Mouse (Mus musculus): Measurements from ENCODE around the gene Pcdh7. TPM values are rescaled to one million over a fixed set of nuclear protein-coding genes. Genes with fewer than 3 reads are reported as not detected.

The Pcdh7 gene
- polyA plus RNA-seq, 1 experiment from 2014 or later: 5.8 TPM

DNA sequence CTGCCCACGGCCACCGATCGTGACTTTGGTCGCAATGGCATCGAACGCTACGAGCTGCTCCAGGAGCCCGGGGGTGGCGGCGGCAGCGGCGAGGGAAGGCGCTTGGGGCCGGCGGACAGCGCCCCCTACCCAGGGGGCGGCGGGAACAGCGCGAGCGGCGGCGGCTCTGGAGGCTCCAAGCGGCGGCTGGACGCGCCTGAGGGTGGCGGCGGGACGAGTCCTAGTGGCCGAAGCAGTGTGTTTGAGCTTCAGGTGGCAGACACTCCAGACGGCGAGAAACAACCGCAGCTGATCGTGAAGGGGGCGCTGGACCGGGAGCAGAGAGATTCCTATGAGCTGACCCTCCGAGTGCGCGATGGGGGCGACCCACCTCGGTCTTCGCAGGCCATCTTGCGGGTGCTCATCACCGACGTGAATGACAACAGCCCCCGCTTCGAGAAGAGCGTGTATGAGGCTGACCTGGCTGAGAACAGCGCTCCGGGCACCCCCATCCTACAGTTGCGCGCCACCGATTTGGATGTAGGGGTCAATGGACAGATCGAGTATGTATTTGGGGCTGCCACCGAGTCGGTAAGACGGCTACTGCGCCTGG, 1.9 kb downstream of the Pcdh7 start:
- Histone ChIP-seq H3K4me2 (replicated peaks) (peak overlapping the region; percentile 93), H3K9me3 (no peaks in the 10 kb centered on the region), H3K4me1 (replicated peaks) (peaks cover 13% of the 10 kb centered on the region; the same call in 1 of the 2 replicates), H3K27me3 (replicated peaks) (no peaks in the 10 kb centered on the region), H3K9ac (peak overlapping the region; percentile 54), H3K36me3 (no peaks in the 10 kb centered on the region), H3K4me3 (replicated peaks) (peak overlapping the region; percentile 58), H3K27ac (no peak overlapping the region)
- no peak for ATAC-seq
- WGBS: under 1% methylated on average over 59 of the region's 59 CpGs

DNA sequence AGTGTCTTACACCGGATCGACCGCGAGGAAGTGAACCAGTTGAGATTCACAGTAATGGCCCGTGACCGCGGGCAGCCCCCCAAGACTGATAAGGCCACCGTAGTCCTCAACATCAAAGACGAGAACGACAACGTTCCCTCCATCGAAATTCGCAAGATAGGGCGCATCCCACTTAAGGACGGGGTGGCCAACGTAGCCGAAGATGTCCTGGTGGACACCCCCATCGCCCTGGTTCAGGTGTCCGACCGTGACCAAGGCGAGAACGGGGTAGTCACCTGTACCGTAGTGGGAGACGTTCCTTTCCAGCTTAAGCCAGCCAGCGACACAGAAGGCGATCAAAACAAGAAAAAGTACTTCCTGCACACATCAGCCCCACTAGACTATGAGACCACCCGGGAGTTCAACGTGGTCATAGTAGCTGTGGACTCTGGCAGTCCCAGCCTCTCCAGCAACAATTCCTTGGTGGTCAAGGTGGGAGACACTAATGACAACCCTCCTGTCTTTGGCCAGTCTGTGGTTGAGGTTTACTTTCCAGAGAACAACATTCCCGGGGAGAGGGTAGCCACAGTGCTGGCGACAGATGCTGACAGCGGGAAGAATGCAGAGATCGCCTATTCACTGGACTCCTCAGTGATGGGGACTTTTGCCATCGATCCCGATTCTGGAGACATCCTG, 2.6 kb downstream of the Pcdh7 start:
- H3K9me3 ChIP-seq: no peaks in the 10 kb centered on the region
- 8% methylated on average over 34 of the region's 34 CpGs for WGBS
- no peak for ATAC-seq
- peaks cover 13% of the 10 kb centered on the region; the same call in 1 of the 2 replicates for H3K4me1 ChIP-seq (replicated peaks)
- H3K27me3 ChIP-seq (replicated peaks): no peaks in the 10 kb centered on the region
- no peaks in the 10 kb centered on the region for H3K36me3 ChIP-seq
- H3K4me2 ChIP-seq (replicated peaks): peak overlapping the region; percentile 93
- peak overlapping the region; percentile 58 for H3K4me3 ChIP-seq (replicated peaks)
- H3K9ac ChIP-seq: peak overlapping the region; percentile 54; the same call in 1 of the 2 replicates
- H3K27ac ChIP-seq: no peak overlapping the region

DNA sequence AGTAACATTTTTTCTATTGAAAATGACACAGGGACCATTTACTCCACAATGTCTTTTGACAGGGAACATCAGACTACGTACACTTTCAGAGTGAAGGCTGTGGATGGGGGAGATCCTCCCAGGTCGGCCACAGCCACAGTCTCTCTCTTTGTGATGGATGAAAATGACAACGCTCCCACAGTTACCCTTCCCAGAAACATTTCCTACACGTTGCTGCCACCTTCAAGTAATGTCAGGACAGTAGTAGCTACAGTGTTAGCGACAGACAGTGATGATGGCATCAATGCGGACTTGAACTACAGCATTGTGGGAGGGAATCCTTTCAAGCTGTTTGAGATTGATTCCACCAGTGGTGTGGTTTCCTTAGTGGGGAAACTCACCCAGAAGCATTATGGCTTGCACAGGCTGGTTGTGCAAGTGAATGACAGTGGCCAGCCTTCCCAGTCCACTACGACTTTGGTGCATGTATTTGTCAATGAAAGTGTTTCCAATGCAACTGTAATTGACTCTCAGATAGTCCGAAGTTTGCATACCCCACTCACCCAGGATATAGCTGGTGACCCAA, 3.5 kb downstream of the Pcdh7 start:
- no peaks in the 10 kb centered on the region for H3K9me3 ChIP-seq
- peaks cover 13% of the 10 kb centered on the region; the same call in 1 of the 2 replicates for H3K4me1 ChIP-seq (replicated peaks)
- WGBS: 42% methylated on average over 8 of the region's 8 CpGs
- H3K4me3 ChIP-seq (replicated peaks): peak overlapping the region; percentile 58
- no peak overlapping the region for H3K9ac ChIP-seq
- no peak for ATAC-seq
- H3K36me3 ChIP-seq: no peaks in the 10 kb centered on the region
- H3K27ac ChIP-seq: no peak overlapping the region
- H3K27me3 ChIP-seq (replicated peaks): no peaks in the 10 kb centered on the region
- H3K4me2 ChIP-seq (replicated peaks): peak overlapping the region; percentile 93

DNA sequence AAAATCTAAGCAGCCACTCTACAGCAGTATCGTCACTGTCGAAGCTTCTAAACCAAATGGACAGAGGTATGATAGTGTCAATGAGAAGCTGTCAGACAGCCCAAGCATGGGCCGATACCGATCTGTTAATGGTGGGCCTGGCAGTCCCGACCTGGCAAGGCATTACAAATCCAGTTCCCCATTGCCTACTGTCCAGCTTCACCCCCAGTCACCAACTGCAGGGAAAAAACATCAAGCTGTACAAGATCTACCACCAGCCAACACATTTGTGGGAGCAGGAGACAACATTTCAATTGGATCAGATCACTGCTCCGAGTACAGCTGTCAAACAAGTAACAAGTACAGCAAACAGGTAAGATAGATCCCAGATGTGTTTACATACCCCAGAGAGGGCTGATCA, 4.2 kb downstream of the Pcdh7 start:
- H3K27ac ChIP-seq: no peak overlapping the region
- peak overlapping the region; percentile 93 for H3K4me2 ChIP-seq (replicated peaks)
- peaks cover 10% of the 10 kb centered on the region; the same call in 1 of the 2 replicates for H3K4me1 ChIP-seq (replicated peaks)
- WGBS: 31% methylated on average over 6 of the region's 6 CpGs
- no peaks in the 10 kb centered on the region for H3K36me3 ChIP-seq
- no peaks in the 10 kb centered on the region for H3K27me3 ChIP-seq (replicated peaks)
- 0 out of 2 replicates have a peak overlapping the region, but pooled peaks have one; percentile 7 for H3K4me3 ChIP-seq (replicated peaks)
- no peak for ATAC-seq
- H3K9ac ChIP-seq: no peak overlapping the region
- no peaks in the 10 kb centered on the region for H3K9me3 ChIP-seq

DNA sequence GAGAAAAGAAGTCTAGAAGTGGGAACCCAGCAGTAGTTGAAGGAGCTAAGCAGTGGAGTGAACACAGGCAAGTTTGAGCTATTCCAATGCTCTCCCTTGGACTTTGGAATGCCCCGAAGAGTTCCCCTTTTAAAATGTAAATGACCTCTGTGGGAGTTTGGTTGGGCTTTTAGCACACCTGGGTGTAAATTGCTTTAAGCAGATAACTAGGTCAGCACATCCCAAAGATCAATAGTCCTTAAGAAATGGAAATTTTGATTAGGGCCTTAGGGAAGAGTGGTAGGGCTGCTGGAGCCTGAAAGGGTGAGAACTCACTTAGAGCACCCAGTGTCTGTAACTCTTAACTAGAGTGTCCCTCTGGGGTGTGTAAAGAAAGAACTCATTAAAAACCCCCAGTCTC, 15.7 kb downstream of the Pcdh7 start:
- no peak for ATAC-seq
- 37% methylated on average over 1 of the region's 1 CpGs for WGBS
- Histone ChIP-seq H3K27ac (no peak overlapping the region), H3K9me3 (no peaks in the 10 kb centered on the region), H3K27me3 (replicated peaks) (no peaks in the 10 kb centered on the region), H3K4me3 (replicated peaks) (no peak overlapping the region), H3K9ac (no peak overlapping the region), H3K36me3 (no peaks in the 10 kb centered on the region), H3K4me1 (replicated peaks) (no peaks in the 10 kb centered on the region), H3K4me2 (replicated peaks) (no peak overlapping the region)

DNA sequence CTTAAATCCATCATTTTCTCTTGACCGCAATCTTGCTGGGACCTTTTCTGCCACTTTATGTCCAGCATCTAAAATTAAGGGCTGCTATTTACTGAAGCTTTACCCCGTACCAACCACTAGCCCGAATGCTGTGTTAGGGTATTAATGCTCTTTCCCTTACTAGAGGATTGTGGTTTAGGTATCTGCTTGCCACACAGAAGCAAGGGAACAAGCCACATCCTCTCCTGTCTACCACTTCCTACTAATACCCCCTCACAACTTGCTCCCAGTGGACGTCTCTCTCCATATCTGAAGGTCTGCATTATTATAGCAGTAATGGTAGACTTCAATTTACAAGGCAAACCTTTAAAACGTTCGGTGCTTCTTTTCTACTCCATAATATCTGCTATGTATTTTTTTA, 18.0 kb downstream of the Pcdh7 start:
- H3K9me3 ChIP-seq: no peaks in the 10 kb centered on the region
- no peak for ATAC-seq
- no peaks in the 10 kb centered on the region for H3K27me3 ChIP-seq (replicated peaks)
- WGBS: 83% methylated on average over 6 of the region's 6 CpGs
- no peaks in the 10 kb centered on the region for H3K36me3 ChIP-seq
- H3K4me1 ChIP-seq (replicated peaks): no peaks in the 10 kb centered on the region
- H3K27ac ChIP-seq: no peak overlapping the region
- no peak overlapping the region for H3K4me3 ChIP-seq (replicated peaks)
- no peak overlapping the region for H3K4me2 ChIP-seq (replicated peaks)
- no peak overlapping the region for H3K9ac ChIP-seq

DNA sequence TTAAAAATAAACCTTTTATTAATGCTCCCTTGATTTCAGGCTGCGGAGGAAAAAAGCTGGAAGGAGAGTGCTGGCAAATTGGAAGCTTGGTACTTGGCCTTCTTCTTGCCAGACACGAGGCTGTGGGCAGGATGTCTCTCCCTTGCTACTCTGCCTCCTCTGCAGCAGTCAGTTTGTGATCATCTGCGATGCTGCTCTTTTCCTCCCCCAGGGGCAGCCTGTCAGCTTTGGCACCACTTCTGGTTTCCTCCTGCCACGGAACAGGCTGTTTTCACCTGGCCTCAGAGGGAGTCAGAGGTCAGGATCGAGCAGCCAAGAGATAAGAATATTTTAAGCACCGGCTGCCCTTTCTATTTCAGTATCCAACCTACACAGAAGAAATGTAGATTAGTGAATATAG, 25.2 kb downstream of the Pcdh7 start:
- Histone ChIP-seq H3K27me3 (replicated peaks) (no peaks in the 10 kb centered on the region), H3K36me3 (no peaks in the 10 kb centered on the region), H3K9me3 (no peaks in the 10 kb centered on the region), H3K4me3 (replicated peaks) (no peak overlapping the region), H3K4me2 (replicated peaks) (no peak overlapping the region), H3K9ac (no peak overlapping the region), H3K4me1 (replicated peaks) (no peaks in the 10 kb centered on the region), H3K27ac (no peak overlapping the region)
- 20% methylated on average over 6 of the region's 6 CpGs for WGBS
- ATAC-seq: no peak

DNA sequence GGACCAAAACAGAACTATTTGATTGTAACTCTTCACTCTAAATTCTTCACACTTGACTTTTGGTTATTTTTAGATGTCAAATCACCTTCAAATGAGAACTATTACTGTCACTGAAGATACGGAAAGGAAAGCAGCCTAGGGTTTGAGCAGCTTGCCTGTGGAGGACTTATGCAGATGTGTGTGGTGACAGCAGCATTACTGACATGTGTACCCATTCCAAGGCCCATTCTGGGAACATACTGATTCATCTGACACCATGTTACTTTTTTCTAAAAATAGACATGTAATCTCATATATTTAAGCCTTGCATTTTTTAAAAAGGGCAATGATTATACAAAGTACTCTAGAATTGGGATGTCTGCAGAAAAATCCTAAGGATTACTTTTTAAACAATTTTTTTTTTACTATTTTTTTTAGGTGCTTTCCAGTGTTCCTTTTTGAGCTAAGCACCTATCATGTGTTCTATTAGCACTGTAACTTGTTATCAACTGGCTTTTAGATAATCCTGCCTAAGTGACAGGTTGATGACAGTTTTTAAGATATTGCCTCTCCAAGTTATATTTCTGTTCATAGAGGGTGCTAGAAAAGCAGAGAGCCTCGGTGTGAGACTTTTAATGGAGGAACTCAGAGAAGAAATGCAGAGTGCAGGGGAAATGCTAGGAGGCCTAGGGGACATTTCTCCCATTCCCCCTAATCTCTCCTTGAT, 26.3 kb downstream of the Pcdh7 start:
- Histone ChIP-seq H3K4me2 (replicated peaks) (no peak overlapping the region), H3K27me3 (replicated peaks) (no peaks in the 10 kb centered on the region), H3K9me3 (no peaks in the 10 kb centered on the region), H3K27ac (no peak overlapping the region), H3K9ac (no peak overlapping the region), H3K4me1 (replicated peaks) (no peaks in the 10 kb centered on the region), H3K4me3 (replicated peaks) (no peak overlapping the region), H3K36me3 (no peaks in the 10 kb centered on the region)
- WGBS: 73% methylated on average over 2 of the region's 2 CpGs
- ATAC-seq: no peak

DNA sequence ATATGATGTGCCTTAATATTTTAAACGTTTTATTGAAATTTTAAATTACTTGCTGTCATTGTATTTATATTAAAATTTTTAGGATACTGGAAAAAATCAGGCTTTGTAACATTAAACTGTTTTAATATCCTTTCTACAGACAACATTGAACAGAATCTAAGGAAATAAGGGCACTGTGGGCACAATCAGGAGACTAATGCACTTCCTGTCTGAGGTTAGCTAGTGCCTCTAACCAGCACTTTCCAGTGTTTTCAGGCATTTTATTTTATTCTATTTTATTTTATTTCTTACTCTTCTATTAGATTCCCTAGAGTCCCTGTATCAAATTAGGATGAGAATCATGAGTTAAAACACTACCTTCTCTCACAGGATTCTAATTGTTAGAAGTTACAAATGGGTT, 28.1 kb downstream of the Pcdh7 start:
- Histone ChIP-seq H3K9ac (no peak overlapping the region), H3K27ac (no peak overlapping the region), H3K27me3 (replicated peaks) (no peaks in the 10 kb centered on the region), H3K36me3 (no peaks in the 10 kb centered on the region), H3K4me3 (replicated peaks) (no peak overlapping the region), H3K4me2 (replicated peaks) (no peak overlapping the region), H3K9me3 (no peaks in the 10 kb centered on the region), H3K4me1 (replicated peaks) (no peaks in the 10 kb centered on the region)
- ATAC-seq: no peak
- 68% methylated on average over 1 of the region's 1 CpGs for WGBS

DNA sequence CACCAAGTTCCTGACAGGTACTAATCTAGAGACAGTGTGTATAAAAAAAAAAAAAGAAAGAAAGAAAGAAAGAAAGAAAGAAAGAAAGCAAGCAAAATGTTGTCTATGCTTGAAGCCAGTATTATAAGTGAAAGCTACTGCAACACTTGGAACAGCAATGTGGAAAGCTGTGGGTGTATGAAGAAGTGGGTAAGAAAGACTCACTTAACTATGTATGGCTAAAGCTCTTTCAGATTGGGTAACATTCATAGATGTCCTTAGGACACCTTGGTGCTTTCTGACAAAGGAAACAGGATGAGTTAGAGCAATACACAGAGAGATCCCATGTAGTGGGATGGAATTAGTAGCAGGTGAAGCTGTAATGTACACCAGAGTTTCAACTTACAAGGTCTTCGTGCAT, 32.6 kb downstream of the Pcdh7 start:
- no peak overlapping the region for H3K4me2 ChIP-seq (replicated peaks)
- H3K9ac ChIP-seq: no peak overlapping the region
- no peak for ATAC-seq
- no peaks in the 10 kb centered on the region for H3K27me3 ChIP-seq (replicated peaks)
- H3K4me3 ChIP-seq (replicated peaks): no peak overlapping the region
- WGBS: 85% methylated on average over 1 of the region's 1 CpGs
- H3K9me3 ChIP-seq: no peaks in the 10 kb centered on the region
- H3K4me1 ChIP-seq (replicated peaks): no peaks in the 10 kb centered on the region
- H3K27ac ChIP-seq: no peak overlapping the region
- H3K36me3 ChIP-seq: no peaks in the 10 kb centered on the region

DNA sequence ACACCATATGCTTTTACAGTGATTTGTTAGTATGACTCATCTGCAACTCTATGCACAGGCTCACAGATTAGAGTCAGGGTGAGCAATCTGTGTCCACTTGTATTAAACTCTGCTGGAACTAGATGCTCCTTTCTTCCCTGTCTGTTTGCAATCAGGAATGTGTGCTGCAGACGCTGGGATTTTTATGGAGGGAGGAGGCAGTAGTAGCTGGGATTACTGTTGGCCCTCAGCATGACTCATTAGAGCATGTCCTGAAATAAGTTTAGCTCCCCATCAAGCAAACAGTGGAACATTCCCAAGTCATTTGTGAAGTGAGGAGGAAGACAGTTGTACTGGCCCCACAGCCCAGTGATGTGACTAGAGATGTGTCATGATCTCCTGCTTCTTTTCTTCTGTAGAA, 38.0 kb downstream of the Pcdh7 start:
- peak; percentile 31; the same call in 1 of the 2 replicates for ATAC-seq
- Histone ChIP-seq H3K27ac (no peak overlapping the region), H3K27me3 (replicated peaks) (no peaks in the 10 kb centered on the region), H3K4me3 (replicated peaks) (no peak overlapping the region), H3K9ac (no peak overlapping the region), H3K4me1 (replicated peaks) (peaks cover 3% of the 10 kb centered on the region; the same call in 1 of the 2 replicates), H3K36me3 (no peaks in the 10 kb centered on the region), H3K9me3 (no peaks in the 10 kb centered on the region), H3K4me2 (replicated peaks) (no peak overlapping the region)
- WGBS: 6% methylated on average over 1 of the region's 1 CpGs

DNA sequence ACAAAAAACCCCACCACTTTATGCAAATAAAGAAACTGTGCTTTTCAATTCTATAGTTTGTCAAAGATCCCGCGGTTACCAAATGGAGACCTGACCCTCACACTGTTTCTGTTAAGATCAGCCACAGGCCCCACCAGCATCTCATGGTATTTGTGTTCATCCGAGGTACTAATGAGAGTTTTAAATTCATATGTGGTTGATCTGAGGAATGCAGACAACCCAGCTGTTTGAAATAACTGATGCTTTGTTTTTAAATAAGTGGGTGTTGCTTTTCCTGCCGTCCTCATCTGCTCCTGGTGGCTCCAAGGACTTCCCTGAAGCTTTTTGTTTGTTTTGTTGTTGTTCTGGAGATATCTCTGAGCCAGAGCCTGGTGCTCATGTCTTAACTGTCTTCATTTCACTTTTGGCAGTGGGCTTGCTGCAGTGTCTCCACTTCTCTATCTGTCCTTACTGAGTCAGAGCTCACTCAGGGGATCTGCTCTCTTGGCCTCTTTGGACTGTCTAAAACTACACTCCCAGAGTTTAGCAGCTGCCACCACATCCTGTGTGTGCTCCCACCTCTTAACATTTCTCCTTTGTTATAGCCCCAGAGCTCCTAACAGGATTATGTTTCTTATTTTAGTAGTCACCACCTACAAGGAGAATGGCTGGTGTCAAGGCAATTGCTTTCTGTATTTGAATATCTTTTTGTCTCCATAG, 39.1 kb downstream of the Pcdh7 start:
- Histone ChIP-seq H3K4me2 (replicated peaks) (no peak overlapping the region), H3K27me3 (replicated peaks) (no peaks in the 10 kb centered on the region), H3K9ac (no peak overlapping the region), H3K9me3 (no peaks in the 10 kb centered on the region), H3K36me3 (no peaks in the 10 kb centered on the region), H3K4me1 (replicated peaks) (peaks cover 3% of the 10 kb centered on the region; the same call in 1 of the 2 replicates), H3K4me3 (replicated peaks) (no peak overlapping the region), H3K27ac (no peak overlapping the region)
- 42% methylated on average over 4 of the region's 4 CpGs for WGBS
- ATAC-seq: no peak
